Mouse (Mus musculus) heart, embryonic 15.5 days (tissue): ENCODE results near the gene Ufsp1. TPM values are rescaled to one million over a fixed set of nuclear protein-coding genes. Genes with fewer than 3 reads are reported as not detected.

ENCODE experiments used
- ATAC-seq: fragments of 200-750 bp; cut with Nextera tagmentation; replicated peaks from 2 replicates; pipeline ENCODE4 v1.8.0; 2017; ENCODE audit warnings: low read depth, moderate TSS enrichment; ENCODE audit not compliant: insufficient number of reproducible peaks, insufficient read depth, low FRiP score
- H3K27ac ChIP-seq: fragments of 300-500 bp; sonication (generic); 2 replicates; pipeline ENCODE4 v1.5.1; 2015; ENCODE audit warnings: mild to moderate bottlenecking, inconsistent platforms
- H3K27me3 ChIP-seq: fragments of 300-500 bp; sonication (generic); 2 replicates; pipeline ENCODE4 v1.6.1; 2015; ENCODE audit warnings: inconsistent platforms
- H3K36me3 ChIP-seq: fragments of 300-500 bp; sonication (generic); 2 replicates; pipeline ENCODE4 v1.6.1; 2015; ENCODE audit warnings: mild to moderate bottlenecking, inconsistent platforms
- H3K4me1 ChIP-seq: fragments of 300-500 bp; sonication (generic); replicated peaks from 2 replicates; pipeline ENCODE4 v1.6.1; 2015; ENCODE audit warnings: inconsistent platforms
- H3K4me2 ChIP-seq: fragments of 300-500 bp; sonication (generic); 2 replicates; pipeline ENCODE4 v1.6.1; 2015; ENCODE audit warnings: inconsistent platforms, mild to moderate bottlenecking, moderate library complexity
- H3K4me3 ChIP-seq: fragments of 300-500 bp; sonication (generic); 2 replicates; pipeline ENCODE4 v1.5.1; 2015; ENCODE audit warnings: mild to moderate bottlenecking, inconsistent platforms
- H3K9ac ChIP-seq: fragments of 300-500 bp; sonication (generic); 2 replicates; pipeline ENCODE4 v1.6.1; 2015; ENCODE audit warnings: mild to moderate bottlenecking, inconsistent platforms
- H3K9me3 ChIP-seq: fragments of 300-500 bp; sonication (generic); replicated peaks from 2 replicates; pipeline ENCODE4 v1.6.1; 2016; ENCODE audit warnings: inconsistent platforms
- WGBS: fragments of 180-500 bp; shearing (Covaris S2); methylation state at CpG from one replicate; pipeline ENCODE4 v1.1.7; 2015; ENCODE audit warnings: mixed read lengths; 5-methylcytosine and 5-hydroxymethylcytosine counted together
- polyA plus RNA-seq: library from polyadenylated mRNA; unstranded; fragments of >200 nt; fragmentation: Nextera tagmentation; extraction: Ambion mirVana; gene quantifications from 2 replicates; pipeline ENCODE4 v1.2.1, GENCODE M21; 2015

Ufsp1 gene
- polyA plus RNA-seq, 1 experiment from 2014 or later, result 6.1 TPM

- H3K27ac ChIP-seq, result no peak overlapping the region
- no peak overlapping the region for H3K4me2 ChIP-seq
- no peaks in the 10 kb centered on the region for H3K9me3 ChIP-seq
- WGBS, result 91% methylated on average over 14 of the region's 14 CpGs
- H3K27me3 ChIP-seq, result 0 out of 2 replicates have a peak, but pooled peaks cover under 1% of the 10 kb centered on the region
- no peak overlapping the region for H3K4me3 ChIP-seq
- H3K9ac ChIP-seq, result no peak overlapping the region
- ATAC-seq, result no peak
- peaks cover 28% of the 10 kb centered on the region for H3K4me1 ChIP-seq
- H3K36me3 ChIP-seq, result peaks cover 69% of the 10 kb centered on the region
Measured at GRCm38 (mm10) chr5:137297126-137297525, 2.7 kb downstream of the Ufsp1 start.

GRCm38 (mm10) chr5:137299240-137299639 is 4.8 kb downstream of the Ufsp1 start:
- peaks cover 34% of the 10 kb centered on the region for H3K4me1 ChIP-seq
- no peak overlapping the region for H3K4me3 ChIP-seq
- peaks cover 85% of the 10 kb centered on the region for H3K36me3 ChIP-seq
- H3K27me3 ChIP-seq, result no peaks in the 10 kb centered on the region
- ATAC-seq, result no peak
- no peak overlapping the region for H3K9ac ChIP-seq
- no peaks in the 10 kb centered on the region for H3K9me3 ChIP-seq
- no peak overlapping the region for H3K4me2 ChIP-seq
- H3K27ac ChIP-seq, result 0 out of 2 replicates have a peak overlapping the region, but pooled peaks have one; percentile 16
- WGBS, result 55% methylated on average over 7 of the region's 7 CpGs

- H3K9ac ChIP-seq, result no peak overlapping the region
- H3K36me3 ChIP-seq, result peaks cover 78% of the 10 kb centered on the region
- H3K9me3 ChIP-seq, result no peaks in the 10 kb centered on the region
- peaks cover 44% of the 10 kb centered on the region for H3K4me1 ChIP-seq
- no peak overlapping the region for H3K4me3 ChIP-seq
- no peak for ATAC-seq
- no peak overlapping the region for H3K4me2 ChIP-seq
- no peaks in the 10 kb centered on the region for H3K27me3 ChIP-seq
- no peak overlapping the region for H3K27ac ChIP-seq
- WGBS, result 80% methylated on average over 21 of the region's 21 CpGs
Measured at GRCm38 (mm10) chr5:137301253-137301652, 6.8 kb downstream of the Ufsp1 start.

- Histone ChIP-seq H3K36me3 (peaks cover 58% of the 10 kb centered on the region), H3K27ac (no peak overlapping the region), H3K4me2 (no peak overlapping the region), H3K9ac (no peak overlapping the region), H3K9me3 (no peaks in the 10 kb centered on the region), H3K4me3 (no peak overlapping the region), H3K27me3 (no peaks in the 10 kb centered on the region), H3K4me1 (peaks cover 52% of the 10 kb centered on the region)
- 41% methylated on average over 4 of the region's 4 CpGs for WGBS
- ATAC-seq, result no peak
Measured at GRCm38 (mm10) chr5:137303609-137304008, 9.2 kb downstream of the Ufsp1 start.

GRCm38 (mm10) chr5:137304165-137304564 is 9.7 kb downstream of the Ufsp1 start:
- Histone ChIP-seq H3K27me3 (no peaks in the 10 kb centered on the region), H3K4me3 (no peak overlapping the region), H3K36me3 (peaks cover 58% of the 10 kb centered on the region), H3K9me3 (no peaks in the 10 kb centered on the region), H3K9ac (no peak overlapping the region), H3K27ac (no peak overlapping the region), H3K4me2 (no peak overlapping the region), H3K4me1 (peaks cover 52% of the 10 kb centered on the region)
- WGBS, result 45% methylated on average over 3 of the region's 3 CpGs
- no peak for ATAC-seq

GRCm38 (mm10) chr5:137304816-137305215 is 10.4 kb downstream of the Ufsp1 start:
- Histone ChIP-seq H3K36me3 (peaks cover 58% of the 10 kb centered on the region), H3K9me3 (no peaks in the 10 kb centered on the region), H3K27ac (no peak overlapping the region), H3K4me1 (peaks cover 52% of the 10 kb centered on the region), H3K9ac (0 out of 2 replicates have a peak overlapping the region, but pooled peaks have one; percentile 26), H3K27me3 (no peaks in the 10 kb centered on the region), H3K4me2 (peak overlapping the region; percentile 64; the same call in 1 of the 2 replicates), H3K4me3 (peak overlapping the region; percentile 96; the same call in 1 of the 2 replicates)
- 68% methylated on average over 4 of the region's 4 CpGs for WGBS
- no peak for ATAC-seq

GRCm38 (mm10) chr5:137305822-137306221 is 11.4 kb downstream of the Ufsp1 start:
- 65% methylated on average over 3 of the region's 3 CpGs for WGBS

GRCm38 (mm10) chr5:137306439-137307005 is 12.1 kb downstream of the Ufsp1 start:
- ATAC-seq, result no peak
- WGBS, result 12% methylated on average over 12 of the region's 12 CpGs
- peak overlapping the region; percentile 64 for H3K4me2 ChIP-seq
- H3K27ac ChIP-seq, result peak overlapping the region; percentile 96
- peaks cover 49% of the 10 kb centered on the region for H3K4me1 ChIP-seq
- H3K36me3 ChIP-seq, result peaks cover 54% of the 10 kb centered on the region
- H3K27me3 ChIP-seq, result no peaks in the 10 kb centered on the region
- H3K9me3 ChIP-seq, result no peaks in the 10 kb centered on the region
- H3K9ac ChIP-seq, result peak overlapping the region; percentile 97
- H3K4me3 ChIP-seq, result peak overlapping the region; percentile 96

More at GRCm38 (mm10) chr5:137305822-137306221, 11.4 kb downstream of the Ufsp1 start:
- H3K9me3 ChIP-seq, result no peaks in the 10 kb centered on the region
- H3K27ac ChIP-seq, result no peak overlapping the region
- no peaks in the 10 kb centered on the region for H3K27me3 ChIP-seq
- peak overlapping the region; percentile 64 for H3K4me2 ChIP-seq
- no peak for ATAC-seq
- peaks cover 58% of the 10 kb centered on the region for H3K36me3 ChIP-seq
- H3K4me1 ChIP-seq, result peaks cover 52% of the 10 kb centered on the region
- peak overlapping the region; percentile 96 for H3K4me3 ChIP-seq
- peak overlapping the region; percentile 12; the same call in 1 of the 2 replicates for H3K9ac ChIP-seq

GRCm38 (mm10) chr5:137307071-137307912 is 12.9 kb downstream of the Ufsp1 start, which contains the start of gene Srrt:
Gene Srrt, minus strand, starts transcription at chr5:137307674.
- Histone ChIP-seq H3K4me2 (peak within 1 kb of the TSS; percentile 64), H3K9ac (peak within 1 kb of the TSS; percentile 97), H3K36me3 (peaks cover 50% of the 10 kb centered on the region), H3K4me3 (peak within 1 kb of the TSS; percentile 96), H3K9me3 (no peaks in the 10 kb centered on the region), H3K27ac (peak within 1 kb of the TSS; percentile 96), H3K27me3 (no peaks in the 10 kb centered on the region), H3K4me1 (peaks cover 51% of the 10 kb centered on the region)
- under 1% methylated on average over 72 of the region's 72 CpGs for WGBS
- peak; percentile 82 for ATAC-seq

GRCm38 (mm10) chr5:137308356-137308755 is 13.9 kb downstream of the Ufsp1 start:
- H3K27ac ChIP-seq, result peak overlapping the region; percentile 96
- no peak for ATAC-seq
- 88% methylated on average over 4 of the region's 4 CpGs for WGBS
- H3K9me3 ChIP-seq, result no peaks in the 10 kb centered on the region
- H3K4me3 ChIP-seq, result peak overlapping the region; percentile 96
- peak overlapping the region; percentile 64 for H3K4me2 ChIP-seq
- H3K4me1 ChIP-seq, result peaks cover 56% of the 10 kb centered on the region
- H3K36me3 ChIP-seq, result peaks cover 40% of the 10 kb centered on the region
- H3K9ac ChIP-seq, result peak overlapping the region; percentile 97; the same call in 1 of the 2 replicates
- no peaks in the 10 kb centered on the region for H3K27me3 ChIP-seq

- Histone ChIP-seq H3K36me3 (peaks cover 35% of the 10 kb centered on the region), H3K4me2 (peak overlapping the region; percentile 92)
Measured at GRCm38 (mm10) chr5:137313466-137314192, 19.2 kb downstream of the Ufsp1 start.

More at GRCm38 (mm10) chr5:137313466-137314192, 19.2 kb downstream of the Ufsp1 start:
- Histone ChIP-seq H3K9ac (peak overlapping the region; percentile 96), H3K4me1 (peaks cover 38% of the 10 kb centered on the region), H3K9me3 (no peaks in the 10 kb centered on the region), H3K4me3 (peak overlapping the region; percentile 82), H3K27me3 (no peaks in the 10 kb centered on the region), H3K27ac (peak overlapping the region; percentile 94)
- ATAC-seq, result no peak; the same call in none of the 2 replicates
- 4% methylated on average over 22 of the region's 22 CpGs for whole genome bisulfite sequencing
